Mouse (Mus musculus): ENCODE data around the gene Nkd1. TPM values are rescaled to one million over a fixed set of nuclear protein-coding genes. Genes with fewer than 3 reads are reported as not detected.
A peak's percentile ranks its signal among the peaks of the same experiment; 100 is the strongest.

Gene Nkd1
- total RNA-seq, 2 experiments from 2014 or later, result 2.9 to 3.9 TPM

- intact Hi-C loops (cut with DNase I), result no loop called here
- DNase-seq (ENCODE audit: low spot score), result no peak
These were observed 83.2 kb downstream of the Nkd1 start for GRCm38 (mm10) chr8:88604065-88605038.

- DNase-seq (ENCODE audit: low spot score), result no peak
- intact Hi-C loops (cut with DNase I), result no loop called here
These were observed 84.3 kb downstream of the Nkd1 start for GRCm38 (mm10) chr8:88605361-88606040.

GRCm38 (mm10) chr8:88609036-88609435, 87.9 kb downstream of the Nkd1 start:
- DNase-seq (ENCODE audit: low spot score), result no peak
- intact Hi-C loops (cut with DNase I), result no loop called here

GRCm38 (mm10) chr8:88610271-88610670, 89.1 kb downstream of the Nkd1 start:
- DNase-seq (ENCODE audit: low spot score), result no peak
- intact Hi-C loops (cut with DNase I), result no loop called here

- no peak for DNase-seq (ENCODE audit: low spot score)
- intact Hi-C loops (cut with DNase I), result no loop called here
These were observed 93.8 kb downstream of the Nkd1 start for GRCm38 (mm10) chr8:88614981-88615380.

GRCm38 (mm10) chr8:88618612-88619011, 97.5 kb downstream of the Nkd1 start:
- DNase-seq (ENCODE audit: low spot score), result no peak
- intact Hi-C loops (cut with DNase I), result no loop called here

- no peak for DNase-seq (ENCODE audit: low spot score)
- intact Hi-C loops (cut with DNase I), result no loop called here
These were observed 98.4 kb downstream of the Nkd1 start for GRCm38 (mm10) chr8:88619513-88619912.

- intact Hi-C loops (cut with DNase I), result loop anchor here (2.0 to 5.0 kb wide), 3 partner anchors 99 to 354 kb away; partner anchors contain the start of genes Brd7 and Nkd1
These were observed 99.8 kb downstream of the Nkd1 start for GRCm38 (mm10) chr8:88620931-88621330.

GRCm38 (mm10) chr8:88621408-88621807, 100.3 kb downstream of the Nkd1 start:
- peak; percentile 28 for DNase-seq (ENCODE audit: low spot score)
- intact Hi-C loops (cut with DNase I), result loop anchor here (2.0 to 5.0 kb wide), 3 partner anchors 99 to 354 kb away; partner anchors contain the start of genes Brd7 and Nkd1

More at GRCm38 (mm10) chr8:88620931-88621330, 99.8 kb downstream of the Nkd1 start:
- no peak for DNase-seq (ENCODE audit: low spot score)

GRCm38 (mm10) chr8:88623351-88623750, 102.2 kb downstream of the Nkd1 start:
- DNase-seq (ENCODE audit: low spot score), result no peak
- intact Hi-C loops (cut with DNase I), result loop anchor here (5.0 kb wide), 2 partner anchors 101 to 356 kb away; partner anchors contain the start of gene Nkd1

- DNase-seq (ENCODE audit: low spot score), result no peak
- intact Hi-C loops (cut with DNase I), result loop anchor here (5.0 kb wide), 2 partner anchors 102 to 357 kb away; partner anchors contain the start of gene Nkd1
These were observed 103.1 kb downstream of the Nkd1 start for GRCm38 (mm10) chr8:88624276-88624675.

GRCm38 (mm10) chr8:88626433-88626832, 105.3 kb downstream of the Nkd1 start:
- intact Hi-C loops (cut with DNase I), result loop anchor here (2.0 kb wide), 1 partner anchor 24 kb away; no protein-coding TSS in a partner anchor

GRCm38 (mm10) chr8:88626940-88627264, 105.7 kb downstream of the Nkd1 start:
- DNase-seq (ENCODE audit: low spot score), result no peak
- intact Hi-C loops (cut with DNase I), result loop anchor here (2.0 kb wide), 1 partner anchor 24 kb away; no protein-coding TSS in a partner anchor

More at GRCm38 (mm10) chr8:88626433-88626832, 105.3 kb downstream of the Nkd1 start:
- DNase-seq (ENCODE audit: low spot score), result no peak

- DNase-seq (ENCODE audit: low spot score), result peak; percentile 58
- intact Hi-C loops (cut with DNase I), result loop anchor here (2.0 kb wide), 1 partner anchor 23 kb away; no protein-coding TSS in a partner anchor
These were observed 106.3 kb downstream of the Nkd1 start for GRCm38 (mm10) chr8:88627265-88627991.

- intact Hi-C loops (cut with DNase I), result no loop called here
- DNase-seq (ENCODE audit: low spot score), result no peak
These were observed 107.0 kb downstream of the Nkd1 start for GRCm38 (mm10) chr8:88628001-88628774.

GRCm38 (mm10) chr8:88630225-88630624, 109.1 kb downstream of the Nkd1 start:
- no peak for DNase-seq (ENCODE audit: low spot score)
- intact Hi-C loops (cut with DNase I), result loop anchor here (5.0 kb wide), 1 partner anchor 67 kb away; the partner anchor contains the start of gene Cyld

- no peak for DNase-seq (ENCODE audit: low spot score)
- intact Hi-C loops (cut with DNase I), result loop anchor here (5.0 kb wide), 1 partner anchor 66 kb away; the partner anchor contains the start of gene Cyld
These were observed 109.9 kb downstream of the Nkd1 start for GRCm38 (mm10) chr8:88631081-88631480.

GRCm38 (mm10) chr8:88633343-88633765, 112.2 kb downstream of the Nkd1 start:
- peak; percentile 46 for DNase-seq (ENCODE audit: low spot score)
- intact Hi-C loops (cut with DNase I), result loop anchor here (5.0 kb wide), 1 partner anchor 64 kb away; the partner anchor contains the start of gene Cyld
